24 mouse cellular contexts compared by ENCODE assay signal in genomic region chr13:63988263-63988662, GRCm38 (mm10).
A peak's percentile ranks its signal among the peaks of the same experiment; 100 is the strongest.
DNase-seq lines count a peak whose midpoint lies in the region; ATAC-seq and TF ChIP-seq lines count a peak whose summit lies in the region.
"Had no signal": no experiment of that assay in that cellular context is flagged by ENCODE, and none has a peak within 500 bp of the region (broad histone marks: within the 10 kb centered on the region; RNA-seq: fewer than 3 reads in every experiment).

No protein-coding gene starts in this region.

- H3K27ac ChIP-seq in intestine, embryonic 14.5 days (ENCODE audit: low read depth), result peak overlapping the region; percentile 90
- no peak overlapping the region for H3K27ac ChIP-seq in intestine, postnatal 0 days (ENCODE audit: low read depth, low read length)
- H3K27ac ChIP-seq in brown adipose tissue, adult 24 weeks (replicated peaks; ENCODE audit: low read depth, low read length), result peak overlapping the region; percentile 69
- H3K27ac ChIP-seq in intestine, embryonic 15.5 days, result peak overlapping the region; percentile 71
- peak overlapping the region; percentile 70; the same call in 1 of the 2 replicates for H3K27ac ChIP-seq in stomach, embryonic 14.5 days (ENCODE audit: low read length)
- H3K27ac ChIP-seq: forebrain, embryonic 12.5 days; hindbrain, postnatal 0 days; layer of hippocampus, adult 2 months; limb, embryonic 15.5 days; liver, embryonic 15.5 days had no signal

- H3K9ac ChIP-seq in intestine, embryonic 14.5 days (ENCODE audit: low read length), result no peak overlapping the region
- H3K9ac ChIP-seq in intestine, postnatal 0 days (ENCODE audit: low read depth, low read length), result no peak overlapping the region
- no peak overlapping the region for H3K9ac ChIP-seq in intestine, embryonic 15.5 days
- H3K9ac ChIP-seq in stomach, embryonic 14.5 days (replicated peaks; ENCODE audit: low read depth, low read length), result no peak overlapping the region
- H3K9ac ChIP-seq: forebrain, embryonic 12.5 days; limb, embryonic 15.5 days; liver, embryonic 15.5 days had no signal

- no peak for ATAC-seq in intestine, embryonic 14.5 days (replicated peaks; ENCODE audit: low FRiP score, low TSS enrichment, low read depth)
- ATAC-seq in intestine, postnatal 0 days, result no peak
- ATAC-seq in intestine, embryonic 15.5 days, result no peak
- ATAC-seq in stomach, embryonic 14.5 days (ENCODE audit: insufficient number of reproducible peaks, insufficient read depth, low FRiP score, low read depth), result no peak
- ATAC-seq: CD4-positive, CD25-positive, alpha-beta regulatory T cell, adult 4 months; hindbrain, postnatal 0 days; midbrain, embryonic 16.5 days had no signal

- H3K9me3 ChIP-seq in intestine, embryonic 14.5 days (ENCODE audit: control insufficient read depth, low read length), result no peaks in the 10 kb centered on the region
- no peaks in the 10 kb centered on the region for H3K9me3 ChIP-seq in intestine, postnatal 0 days (ENCODE audit: control insufficient read depth)
- no peaks in the 10 kb centered on the region for H3K9me3 ChIP-seq in intestine, embryonic 15.5 days
- H3K9me3 ChIP-seq in stomach, embryonic 14.5 days (ENCODE audit: control insufficient read depth, low read depth, low read length), result no peaks in the 10 kb centered on the region
- H3K9me3 ChIP-seq: forebrain, embryonic 12.5 days; limb, embryonic 15.5 days; liver, embryonic 15.5 days had no signal

- no peak overlapping the region for H3K4me2 ChIP-seq in intestine, embryonic 14.5 days (ENCODE audit: low read length)
- H3K4me2 ChIP-seq in intestine, postnatal 0 days (replicated peaks; ENCODE audit: low read depth), result no peak overlapping the region
- H3K4me2 ChIP-seq in intestine, embryonic 15.5 days (replicated peaks), result no peak overlapping the region
- no peak overlapping the region for H3K4me2 ChIP-seq in stomach, embryonic 14.5 days (replicated peaks; ENCODE audit: low read depth, low read length)
- H3K4me2 ChIP-seq: forebrain, embryonic 12.5 days; heart, embryonic 11.5 days; limb, embryonic 15.5 days; liver, embryonic 15.5 days had no signal

- no peaks in the 10 kb centered on the region for H3K27me3 ChIP-seq in intestine, embryonic 14.5 days (replicated peaks; ENCODE audit: control insufficient read depth, insufficient read depth, low read length)
- no peaks in the 10 kb centered on the region for H3K27me3 ChIP-seq in intestine, postnatal 0 days (replicated peaks; ENCODE audit: control insufficient read depth, insufficient read depth, low read length)
- H3K27me3 ChIP-seq in intestine, embryonic 15.5 days (replicated peaks), result no peaks in the 10 kb centered on the region
- H3K27me3 ChIP-seq in stomach, embryonic 14.5 days (ENCODE audit: control insufficient read depth, insufficient read depth, low read length), result no peaks in the 10 kb centered on the region
- H3K27me3 ChIP-seq: limb, embryonic 15.5 days; liver, embryonic 15.5 days had no signal

- WGBS in intestine, embryonic 14.5 days, result 54% methylated on average over 4 of the region's 4 CpGs
- 67% methylated on average over 4 of the region's 4 CpGs for WGBS in intestine, postnatal 0 days
- 50% methylated on average over 4 of the region's 4 CpGs for WGBS in intestine, embryonic 15.5 days
- 47% methylated on average over 4 of the region's 4 CpGs for WGBS in stomach, embryonic 14.5 days

- peaks cover 39% of the 10 kb centered on the region for H3K4me1 ChIP-seq in intestine, embryonic 14.5 days (replicated peaks; ENCODE audit: control insufficient read depth, insufficient read depth, low read length)
- H3K4me1 ChIP-seq in intestine, postnatal 0 days (replicated peaks; ENCODE audit: control insufficient read depth, insufficient read depth, low read length), result 0 out of 2 replicates have a peak, but pooled peaks cover 6% of the 10 kb centered on the region
- peaks cover 15% of the 10 kb centered on the region; the same call in 1 of the 2 replicates for H3K4me1 ChIP-seq in brown adipose tissue, adult 24 weeks (ENCODE audit: control insufficient read depth, insufficient read depth, insufficient read length, low read length)
- H3K4me1 ChIP-seq in intestine, embryonic 15.5 days (replicated peaks), result peaks cover 23% of the 10 kb centered on the region
- peaks cover 16% of the 10 kb centered on the region for H3K4me1 ChIP-seq in stomach, embryonic 14.5 days (ENCODE audit: control insufficient read depth, insufficient read depth, low read length)
- H3K4me1 ChIP-seq: liver, embryonic 15.5 days had no signal

- DNase-seq in intestine, embryonic 14.5 days (ENCODE audit: low spot score), result no peak
- DNase-seq in frontal cortex, postnatal 10 days (ENCODE audit: low spot score in 2 of 2), result no peak
- DNase-seq in liver, result no peak
- DNase-seq: adrenal gland, postnatal 36 days; cerebellum, adult 11 months; cerebellum, adult 9-11 months; heart, postnatal 10 days; kidney, adult 8-10 months; kidney, postnatal 14 days; layer of hippocampus, postnatal 36 days had no signal

- no peaks in the 10 kb centered on the region for H3K36me3 ChIP-seq in intestine, embryonic 14.5 days (ENCODE audit: control insufficient read depth, insufficient read depth, low read length)
- no peaks in the 10 kb centered on the region for H3K36me3 ChIP-seq in intestine, postnatal 0 days (ENCODE audit: control insufficient read depth, insufficient read depth)
- H3K36me3 ChIP-seq in intestine, embryonic 15.5 days, result no peaks in the 10 kb centered on the region
- H3K36me3 ChIP-seq in stomach, embryonic 14.5 days (ENCODE audit: control insufficient read depth, insufficient read depth, low read length), result no peaks in the 10 kb centered on the region
- H3K36me3 ChIP-seq: forebrain, embryonic 12.5 days; limb, embryonic 15.5 days; liver, embryonic 15.5 days had no signal

- no peak for TF ChIP-seq CTCF in intestine, postnatal 0 days (IDR thresholded peaks at IDR 0.05; ENCODE audit: low read depth)

- H3K4me3 ChIP-seq in intestine, embryonic 14.5 days (ENCODE audit: low read depth, low read length), result no peak overlapping the region
- H3K4me3 ChIP-seq in intestine, postnatal 0 days (ENCODE audit: low read depth, low read length), result no peak overlapping the region
- H3K4me3 ChIP-seq in brown adipose tissue, adult 24 weeks (ENCODE audit: insufficient read depth, low read depth, low read length), result no peak overlapping the region
- H3K4me3 ChIP-seq in intestine, embryonic 15.5 days (replicated peaks), result no peak overlapping the region
- H3K4me3 ChIP-seq in stomach, embryonic 14.5 days (ENCODE audit: low read depth, low read length), result no peak overlapping the region
- H3K4me3 ChIP-seq: erythroblast, embryonic 14.5 days; forebrain, embryonic 12.5 days; layer of hippocampus, adult 2 months; limb, embryonic 15.5 days; liver, embryonic 15.5 days; myocyte had no signal
